Mouse (Mus musculus) bone marrow macrophage, adult 2 months (primary cell): Measurements from ENCODE around the gene Mob3b.

Experiments used
- CTCF ChIP-seq: IDR thresholded peaks from 2 replicates; pipeline ENCODE4 v1.5.1; 2012; ENCODE audit warnings: low read depth, mild to moderate bottlenecking, low read length, moderate library complexity
- POLR2A ChIP-seq: IDR thresholded peaks from 2 replicates; pipeline ENCODE4 v1.6.1; 2012; ENCODE audit warnings: mild to moderate bottlenecking, low read depth, low read length, borderline replicate concordance

GRCm38 (mm10) chr4:35167855-35168254 is 10.6 kb upstream of the Mob3b start:
- TF ChIP-seq POLR2A (no peak), CTCF (no peak)
